Mouse (Mus musculus) E14TG2a.4 (cell line): Measurements from ENCODE around the gene Evi2a.

Source experiments
- CTCF ChIP-seq: conservative IDR thresholded peaks from 2 replicates; pipeline ENCODE4 v1.5.1; 2014; ENCODE audit warnings: low read length
- NANOG ChIP-seq: IDR thresholded peaks from 2 replicates; pipeline ENCODE4 v1.6.1; 2014; ENCODE audit warnings: borderline replicate concordance, low read length, mixed read lengths
- POU5F1 ChIP-seq: IDR thresholded peaks from 2 replicates; pipeline ENCODE4 v1.6.1; 2014; ENCODE audit warnings: low read length, borderline replicate concordance

- no peak for TF ChIP-seq CTCF
- no peak for TF ChIP-seq NANOG
- TF ChIP-seq POU5F1: no peak
Measured at GRCm38 (mm10) chr11:79502917-79503316, 27.5 kb downstream of the Evi2a start.
